Mouse (Mus musculus): ENCODE measurements around the gene Xpot.

DNA sequence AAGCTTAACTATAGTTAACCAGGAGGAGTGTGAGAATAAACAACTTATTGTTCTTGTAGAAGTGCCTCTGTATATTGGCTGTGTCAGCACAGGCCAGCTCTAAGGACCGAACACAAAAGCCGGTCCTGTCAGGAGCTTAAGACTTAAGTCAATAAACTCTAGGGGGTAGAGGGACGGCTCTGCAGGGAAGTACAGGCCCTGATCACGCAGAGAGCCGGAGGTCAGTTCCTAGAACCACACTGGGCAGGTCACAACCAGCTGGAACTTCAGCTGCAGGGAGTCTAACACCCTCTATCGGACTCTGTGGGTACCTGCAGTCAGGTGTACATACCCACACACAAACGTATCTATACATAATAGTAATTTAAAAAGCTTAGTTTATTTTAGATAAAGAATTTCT is 10.2 kb downstream of the Xpot start:
- TF ChIP-seq CTCF (IDR thresholded peaks at IDR 0.05; ENCODE audit: low read depth) (no peak), EP300 (IDR thresholded peaks at IDR 0.05; ENCODE audit: low read depth) (no peak)
